Mouse (Mus musculus) skeletal muscle tissue, adult 2 months (tissue): ENCODE results near the gene Zscan2.

Experiments used
- DNase-seq: peaks from one replicate; pipeline ENCODE4 v3.0.0-alpha.2; 2012; ENCODE audit warnings: low read depth, low spot score

Zscan2 gene

GRCm38 (mm10) chr7:80885666-80886065 lies 24.9 kb downstream of the Zscan2 start:
- DNase-seq = no peak

GRCm38 (mm10) chr7:80888595-80888994 lies 27.9 kb downstream of the Zscan2 start:
- no peak for DNase-seq

GRCm38 (mm10) chr7:80889021-80889511 lies 28.3 kb downstream of the Zscan2 start:
- peak; percentile 57 for DNase-seq

- DNase-seq = no peak
Measured at GRCm38 (mm10) chr7:80889841-80890241, 29.1 kb downstream of the Zscan2 start.

GRCm38 (mm10) chr7:80893086-80893752 lies 32.5 kb downstream of the Zscan2 start:
- no peak for DNase-seq

GRCm38 (mm10) chr7:80893753-80894129 lies 33.0 kb downstream of the Zscan2 start:
- DNase-seq = peak; percentile 36

- DNase-seq = no peak
Measured at GRCm38 (mm10) chr7:80894196-80894595, 33.5 kb downstream of the Zscan2 start.

GRCm38 (mm10) chr7:80894815-80895519 lies 34.2 kb downstream of the Zscan2 start:
- DNase-seq = no peak

- no peak for DNase-seq
Measured at GRCm38 (mm10) chr7:80897134-80897533, 36.4 kb downstream of the Zscan2 start.

GRCm38 (mm10) chr7:80897721-80898120 lies 37.0 kb downstream of the Zscan2 start:
- DNase-seq = no peak

GRCm38 (mm10) chr7:80900944-80901501 lies 40.3 kb downstream of the Zscan2 start, which contains the start of gene Wdr73:
Gene Wdr73, minus strand, starts transcription at chr7:80901269.
- peak; percentile 86 for DNase-seq

- DNase-seq = no peak
Measured at GRCm38 (mm10) chr7:80901541-80902274, 41.0 kb downstream of the Zscan2 start.

GRCm38 (mm10) chr7:80903625-80904422 lies 43.1 kb downstream of the Zscan2 start:
- no peak for DNase-seq

- peak; percentile 53 for DNase-seq
Measured at GRCm38 (mm10) chr7:80904921-80905515, 44.3 kb downstream of the Zscan2 start, which contains the start of gene Nmb. Gene Nmb, minus strand, starts transcription at chr7:80905076.

- no peak for DNase-seq
Measured at GRCm38 (mm10) chr7:80911053-80911452, 50.3 kb downstream of the Zscan2 start.

GRCm38 (mm10) chr7:80912496-80912895 lies 51.8 kb downstream of the Zscan2 start:
- no peak for DNase-seq

GRCm38 (mm10) chr7:80917916-80918465 lies 57.3 kb downstream of the Zscan2 start:
- DNase-seq = no peak

GRCm38 (mm10) chr7:80918982-80919646 lies 58.4 kb downstream of the Zscan2 start:
- no peak for DNase-seq

GRCm38 (mm10) chr7:80919647-80920008 lies 58.9 kb downstream of the Zscan2 start:
- DNase-seq = no peak

- peak; percentile 25 for DNase-seq
Measured at GRCm38 (mm10) chr7:80923165-80923564, 62.4 kb downstream of the Zscan2 start.
